Mouse (Mus musculus) layer of hippocampus, postnatal 36 days (tissue): ENCODE results near the gene Slc27a5. TPM values are rescaled to one million over a fixed set of nuclear protein-coding genes. Genes with fewer than 3 reads are reported as not detected.

Experiments
- DNase-seq, 2 experiments: peaks; one replicate each; pipeline ENCODE4 v3.0.0; 2022
- total RNA-seq, 2 experiments: library from RNA; stranded (reverse); gene quantifications; 2 replicates each; pipeline ENCODE4 v1.2.3; 2021

The Slc27a5 gene
- total RNA-seq, result under 1 TPM in 1 of 2 experiments, not detected in 1; 0.20 TPM

GRCm38 (mm10) chr7:12998053-12998452 is at the start of gene Slc27a5:
Slc27a5 (minus strand) TSS chr7:12998192.
- DNase-seq, result no peak

- no peak for DNase-seq
Observed at GRCm38 (mm10) chr7:13046084-13046483, 48.1 kb upstream of the Slc27a5 start.

GRCm38 (mm10) chr7:13044254-13044625 is 46.2 kb upstream of the Slc27a5 start:
- DNase-seq, result no peak

GRCm38 (mm10) chr7:13043445-13044253 is 45.7 kb upstream of the Slc27a5 start:
- peak in 1 of 2 experiments; percentile 48 for DNase-seq

- DNase-seq, result no peak
Observed at GRCm38 (mm10) chr7:13043120-13043444, 45.1 kb upstream of the Slc27a5 start.

- no peak for DNase-seq
Observed at GRCm38 (mm10) chr7:13042511-13042910, 44.5 kb upstream of the Slc27a5 start.

GRCm38 (mm10) chr7:13041256-13041655 is 43.3 kb upstream of the Slc27a5 start:
- no peak for DNase-seq

GRCm38 (mm10) chr7:13039181-13039580 is 41.2 kb upstream of the Slc27a5 start:
- no peak for DNase-seq

- DNase-seq, result no peak
Observed at GRCm38 (mm10) chr7:13038621-13039169, 40.7 kb upstream of the Slc27a5 start.

GRCm38 (mm10) chr7:13037901-13038555 is 40.0 kb upstream of the Slc27a5 start, which contains the start of gene Ube2m:
Ube2m (minus strand) TSS chr7:13038275.
- peak; percentile 99 for DNase-seq

GRCm38 (mm10) chr7:13037366-13037765 is 39.4 kb upstream of the Slc27a5 start:
- DNase-seq, result peak in 1 of 2 experiments; percentile 48

GRCm38 (mm10) chr7:13036806-13037205 is 38.8 kb upstream of the Slc27a5 start:
- DNase-seq, result no peak

GRCm38 (mm10) chr7:13035211-13035855 is 37.3 kb upstream of the Slc27a5 start:
- DNase-seq, result no peak

- peak; percentile 98 for DNase-seq
Observed at GRCm38 (mm10) chr7:13034148-13034977, 36.4 kb upstream of the Slc27a5 start, which contains the start of gene Chmp2a. Chmp2a (minus strand) TSS chr7:13034807.

GRCm38 (mm10) chr7:13033451-13034147 is 35.6 kb upstream of the Slc27a5 start:
- no peak for DNase-seq

GRCm38 (mm10) chr7:13032541-13032940 is 34.5 kb upstream of the Slc27a5 start:
- DNase-seq, result no peak

- DNase-seq, result no peak
Observed at GRCm38 (mm10) chr7:13031983-13032382, 34.0 kb upstream of the Slc27a5 start.

- no peak for DNase-seq
Observed at GRCm38 (mm10) chr7:13031069-13031468, 33.1 kb upstream of the Slc27a5 start.

- no peak for DNase-seq
Observed at GRCm38 (mm10) chr7:13028986-13029385, 31.0 kb upstream of the Slc27a5 start.

- no peak for DNase-seq
Observed at GRCm38 (mm10) chr7:13025511-13026112, 27.6 kb upstream of the Slc27a5 start.

- DNase-seq, result peak; percentile 80 to 82
Observed at GRCm38 (mm10) chr7:13024805-13025204, 26.8 kb upstream of the Slc27a5 start.
